Mouse (Mus musculus) macrophage (primary cell): ENCODE measurements around the gene Rfc1. TPM values are rescaled to one million over a fixed set of nuclear protein-coding genes. Genes with fewer than 3 reads are reported as not detected.

Experiments
- H3K27ac ChIP-seq: fragments of 350-480 bp; formaldehyde crosslinking; 2 replicates; pipeline ENCODE4 v1.9.0; 2021
- H3K36me3 ChIP-seq: fragments of 350-480 bp; formaldehyde crosslinking; 2 replicates; pipeline ENCODE4 v1.9.0; 2021; ENCODE audit errors: inconsistent target
- H3K4me3 ChIP-seq: fragments of 350-480 bp; formaldehyde crosslinking; 2 replicates; pipeline ENCODE4 v1.9.0; 2021; ENCODE audit errors: inconsistent target
- H3K79me2 ChIP-seq: fragments of 350-480 bp; formaldehyde crosslinking; 2 replicates; pipeline ENCODE4 v1.9.0; 2021; ENCODE audit errors: inconsistent target
- WGBS: methylation state at CpG from one replicate; pipeline ENCODE4 v1.1.7; 2026; ENCODE audit warnings: inconsistent platforms; ENCODE audit not compliant: missing documents; 5-methylcytosine and 5-hydroxymethylcytosine counted together
- polyA plus RNA-seq: library from polyadenylated mRNA; stranded (reverse); fragments of 250-400 nt; gene quantifications from 3 replicates; pipeline ENCODE4 v1.2.4, GENCODE M21; 2018; ENCODE audit warnings: inconsistent platforms

The Rfc1 gene
- polyA plus RNA-seq, 1 experiment from 2014 or later = 35.4 TPM

GRCm38 (mm10) chr5:65213321-65213720 is 122.1 kb downstream of the Rfc1 start:
- no peak overlapping the region for H3K4me3 ChIP-seq
- H3K27ac ChIP-seq = no peak overlapping the region
- WGBS = 52% methylated on average over 6 of the region's 7 CpGs
- H3K79me2 ChIP-seq = no peaks in the 10 kb centered on the region
- H3K36me3 ChIP-seq = no peaks in the 10 kb centered on the region

Other genes with a start within 250 kb of the Rfc1 start
- gene Tmem156, start 243.5 kb downstream of the Rfc1 start, polyA plus RNA-seq = 2.7 to 3.9 TPM (median 3.8 TPM) in 3 replicates
- gene Klhl5, start 228.1 kb downstream of the Rfc1 start, polyA plus RNA-seq = 40.6 to 51.7 TPM (median 46.4 TPM) in 3 replicates
- gene Wdr19, start 136.0 kb downstream of the Rfc1 start, polyA plus RNA-seq = 3.1 to 7.2 TPM (median 3.9 TPM) in 3 replicates
- not detected in 3 replicates for gene Klb, start 12.6 kb upstream of the Rfc1 start, polyA plus RNA-seq
- 415 to 1,286 TPM (median 1,137 TPM) in 3 replicates for gene Rpl9, start 55.8 kb upstream of the Rfc1 start, polyA plus RNA-seq
- gene Lias, start 55.8 kb upstream of the Rfc1 start, polyA plus RNA-seq = 20.7 to 35.1 TPM (median 21.1 TPM) in 3 replicates
- gene Ugdh, start 100.3 kb upstream of the Rfc1 start, polyA plus RNA-seq = 29.7 to 103 TPM (median 53.7 TPM) in 3 replicates
- gene Gm43552, start 157.2 kb upstream of the Rfc1 start, polyA plus RNA-seq = not detected in 3 replicates
- 67.2 to 135 TPM (median 99.0 TPM) in 3 replicates for gene Smim14, start 201.5 kb upstream of the Rfc1 start, polyA plus RNA-seq
- gene Ube2k, start 201.6 kb upstream of the Rfc1 start, polyA plus RNA-seq = 76.8 to 156 TPM (median 106 TPM) in 3 replicates